Mouse (Mus musculus): ENCODE results near the gene Tob1. TPM values are rescaled to one million over a fixed set of nuclear protein-coding genes. Genes with fewer than 3 reads are reported as not detected.

Tob1 gene
- total RNA-seq, 4 experiments from 2014 or later = 162 to 301 (median 191) TPM

DNA sequence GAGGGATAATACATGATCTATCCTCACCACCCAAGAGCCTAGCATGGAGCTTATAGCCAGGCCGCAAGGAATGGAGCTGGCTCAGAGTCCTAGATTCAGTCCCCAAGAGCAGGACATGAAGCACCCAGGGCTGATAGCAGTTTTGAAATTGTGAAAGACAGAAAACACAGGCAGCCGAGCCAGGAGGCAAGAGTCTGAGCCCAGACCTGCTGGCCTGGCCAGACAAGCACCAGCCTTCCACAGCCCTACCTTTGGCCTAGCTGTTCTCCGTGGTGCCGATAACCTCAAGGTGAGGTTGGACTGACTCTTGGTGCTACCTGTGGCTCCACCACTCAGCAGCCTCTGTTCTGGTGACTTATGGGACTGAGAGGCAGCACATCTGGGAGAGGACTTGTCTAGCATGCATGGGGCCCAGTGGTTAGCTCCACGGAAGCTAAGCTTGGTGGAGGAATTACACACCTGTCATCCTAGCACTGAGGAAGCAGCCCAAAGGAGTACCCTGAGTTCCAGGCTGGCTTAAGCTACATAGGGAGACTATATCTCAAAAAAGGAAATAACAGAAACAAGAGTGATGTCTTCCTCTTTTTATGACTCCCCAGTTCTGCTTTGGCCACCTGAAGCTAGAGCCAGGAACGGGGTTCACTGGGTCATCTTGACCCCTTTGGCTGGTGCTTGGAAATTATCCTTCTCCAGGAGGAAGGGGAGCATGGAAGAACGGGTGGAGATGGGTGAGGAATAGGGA is 12.7 kb upstream of the Tob1 start:
- DNase-seq = no peak

DNA sequence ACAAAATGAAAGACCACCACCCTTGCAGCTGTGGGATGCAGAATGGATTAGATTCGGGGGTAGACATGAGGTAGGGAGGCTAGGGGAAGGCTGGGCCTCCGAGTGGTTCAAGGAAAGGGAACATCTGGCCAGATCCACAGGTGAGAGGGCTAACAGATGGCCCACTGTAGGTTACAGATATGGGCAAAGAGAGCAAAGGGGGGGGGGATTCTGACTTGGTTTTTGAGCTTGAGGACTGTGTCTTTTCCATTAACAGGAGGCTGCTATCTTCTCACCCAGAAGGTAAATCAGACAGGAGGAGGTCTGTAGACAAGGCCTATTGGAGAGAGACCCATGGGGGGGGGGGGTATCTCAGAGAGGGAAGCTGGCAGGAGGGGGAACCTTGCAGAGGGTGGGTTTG is 11.5 kb upstream of the Tob1 start:
- no peak for DNase-seq

DNA sequence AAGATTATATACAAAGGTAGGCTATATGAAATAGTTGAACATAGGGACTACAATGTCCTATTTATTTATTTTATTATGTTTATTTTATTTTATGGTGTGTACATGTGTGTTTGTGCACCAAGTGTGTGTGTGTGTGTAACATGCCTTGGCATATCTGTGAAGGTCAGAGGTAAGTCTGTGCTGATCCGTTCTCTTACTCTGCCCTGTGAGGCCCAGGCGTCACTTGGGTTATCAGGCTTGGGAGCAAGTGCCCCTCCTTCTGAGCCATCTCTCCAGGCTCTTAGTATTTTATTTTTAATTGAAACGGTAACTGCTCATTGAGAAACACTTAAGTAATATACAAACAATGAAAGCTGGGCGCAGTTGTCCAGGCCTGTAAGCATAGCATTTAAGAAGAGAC is 10.8 kb upstream of the Tob1 start:
- DNase-seq = no peak

DNA sequence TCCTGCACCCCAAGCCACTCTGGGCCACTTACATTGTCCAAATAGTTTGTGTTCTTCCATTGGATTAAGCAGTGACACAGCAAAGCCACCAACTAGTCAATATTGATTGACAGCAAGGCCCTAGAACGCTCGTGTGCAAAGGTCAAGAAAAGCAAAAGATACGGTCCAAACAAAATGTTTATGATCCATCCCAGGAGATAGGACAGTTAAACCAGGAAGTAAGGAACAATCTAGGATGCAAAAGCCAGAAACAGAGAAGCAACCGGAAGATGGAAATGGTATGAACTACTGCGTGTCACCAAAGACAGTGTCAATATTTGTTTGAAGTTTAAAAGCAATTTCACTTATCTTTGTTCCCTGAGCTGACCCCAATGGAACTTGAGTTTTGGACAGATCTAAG is 9.1 kb upstream of the Tob1 start:
- no peak for DNase-seq

DNA sequence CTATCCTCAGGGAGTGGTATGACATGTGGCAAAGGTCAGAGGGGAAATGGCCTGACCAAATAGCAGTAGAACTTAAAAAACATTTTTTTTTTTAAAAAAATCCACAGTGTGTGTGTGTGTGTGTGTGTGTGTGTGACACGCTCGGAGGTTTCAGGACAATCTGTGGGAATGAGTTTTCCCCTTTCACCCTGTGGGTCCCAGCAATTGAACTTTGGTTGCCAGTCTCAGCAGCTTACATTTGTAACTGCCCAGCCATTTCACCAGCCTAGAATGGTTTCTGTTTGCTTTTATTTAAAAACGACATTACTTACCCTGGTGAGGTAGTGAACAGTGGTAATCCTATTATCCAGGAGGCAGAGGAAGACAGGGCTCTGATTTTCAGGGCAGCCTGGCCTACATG is 8.2 kb upstream of the Tob1 start:
- no peak for DNase-seq

DNA sequence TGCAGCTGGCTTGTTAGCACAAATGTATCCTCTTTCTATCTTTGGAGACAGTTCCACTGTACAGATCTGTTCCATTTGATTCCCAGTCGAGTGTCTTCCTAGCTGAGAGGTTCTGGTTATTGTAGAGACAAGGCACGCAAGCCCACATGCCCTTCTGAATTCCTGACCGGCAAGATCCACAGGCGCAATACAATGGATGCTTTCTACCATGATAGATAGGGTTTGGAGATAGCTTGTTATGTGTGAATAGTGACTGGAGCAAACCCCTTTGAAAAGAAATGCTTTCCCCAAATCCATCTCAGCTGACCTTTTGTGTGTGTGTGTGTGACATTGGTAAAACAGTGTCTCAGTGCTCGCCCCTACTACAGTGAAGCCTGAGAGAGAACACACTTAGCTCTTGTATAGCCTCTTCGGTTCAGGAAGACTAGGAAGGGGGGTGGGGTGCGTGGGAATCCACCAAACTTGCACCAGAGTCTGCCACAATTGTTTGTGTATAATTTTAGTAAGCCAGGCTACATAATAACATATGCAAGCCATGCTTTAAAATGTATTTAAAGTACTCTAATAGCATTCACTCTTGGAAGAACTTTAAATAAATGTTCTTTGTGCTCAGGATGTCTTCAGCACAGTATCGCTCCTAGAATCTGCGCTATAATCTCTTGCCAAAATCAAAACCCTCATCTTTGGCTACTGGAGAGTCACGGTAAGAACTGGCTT is 4.7 kb upstream of the Tob1 start:
- DNase-seq = no peak

DNA sequence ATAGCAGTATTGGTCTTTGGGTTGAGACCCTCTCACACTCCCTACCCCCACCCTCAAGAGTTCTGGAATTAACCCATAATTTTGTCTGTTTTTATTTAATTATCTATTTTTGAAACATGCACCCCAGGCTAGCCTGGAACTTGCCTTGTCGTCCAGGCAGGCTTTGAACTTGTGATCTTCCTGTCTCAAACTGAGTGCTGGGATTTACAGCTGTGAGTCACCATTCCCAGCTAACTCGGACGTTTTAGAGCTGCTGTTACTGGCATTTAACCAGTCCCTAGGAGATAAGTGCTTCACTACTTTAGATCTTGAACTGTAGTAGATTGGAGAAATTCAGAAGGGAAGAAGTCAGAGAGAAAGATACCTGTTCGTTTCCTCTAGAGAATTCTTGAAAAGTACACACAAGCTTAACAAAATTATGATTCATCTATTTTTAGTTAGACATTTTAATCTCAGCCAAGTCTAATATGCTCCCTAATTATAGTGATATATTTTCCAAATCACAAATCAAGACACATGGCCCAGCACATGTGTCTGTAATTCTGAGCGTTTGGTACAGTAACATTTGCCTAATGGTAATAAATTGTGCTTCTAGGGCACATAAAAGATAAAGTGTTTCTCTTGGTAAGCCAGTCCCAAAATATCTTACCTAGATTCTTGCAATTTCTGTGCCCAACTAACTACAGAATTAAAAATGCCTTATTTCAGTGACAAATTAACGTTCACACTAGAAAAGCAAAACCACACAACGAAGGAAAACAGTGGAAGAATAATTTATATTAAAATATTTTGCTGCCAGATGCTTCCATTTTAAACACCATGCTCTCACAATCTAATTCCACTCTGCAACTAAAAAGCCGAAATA is 2.2 kb upstream of the Tob1 start:
- no peak for DNase-seq

DNA sequence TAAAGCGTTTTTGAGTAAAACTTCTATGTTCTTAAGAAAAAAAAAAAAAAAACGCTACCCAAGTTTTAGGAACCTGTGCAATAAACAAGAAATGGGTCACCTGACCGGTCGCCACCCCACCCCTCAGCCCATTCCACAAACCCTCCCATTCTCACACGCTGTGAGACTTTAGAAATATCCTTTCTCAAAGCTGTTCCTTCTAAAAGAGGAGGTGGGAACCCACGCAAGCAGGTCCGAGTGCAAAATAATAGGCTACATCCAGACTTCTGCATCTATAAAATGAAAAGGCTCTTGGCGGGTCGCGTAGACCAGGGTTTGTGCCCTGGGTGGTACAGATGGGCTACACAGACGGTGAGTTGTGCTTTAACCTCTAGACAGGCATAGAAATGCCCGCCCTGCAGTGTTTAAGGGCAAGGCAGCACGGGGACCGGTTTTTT is 1.5 kb upstream of the Tob1 start:
- no peak for DNase-seq

DNA sequence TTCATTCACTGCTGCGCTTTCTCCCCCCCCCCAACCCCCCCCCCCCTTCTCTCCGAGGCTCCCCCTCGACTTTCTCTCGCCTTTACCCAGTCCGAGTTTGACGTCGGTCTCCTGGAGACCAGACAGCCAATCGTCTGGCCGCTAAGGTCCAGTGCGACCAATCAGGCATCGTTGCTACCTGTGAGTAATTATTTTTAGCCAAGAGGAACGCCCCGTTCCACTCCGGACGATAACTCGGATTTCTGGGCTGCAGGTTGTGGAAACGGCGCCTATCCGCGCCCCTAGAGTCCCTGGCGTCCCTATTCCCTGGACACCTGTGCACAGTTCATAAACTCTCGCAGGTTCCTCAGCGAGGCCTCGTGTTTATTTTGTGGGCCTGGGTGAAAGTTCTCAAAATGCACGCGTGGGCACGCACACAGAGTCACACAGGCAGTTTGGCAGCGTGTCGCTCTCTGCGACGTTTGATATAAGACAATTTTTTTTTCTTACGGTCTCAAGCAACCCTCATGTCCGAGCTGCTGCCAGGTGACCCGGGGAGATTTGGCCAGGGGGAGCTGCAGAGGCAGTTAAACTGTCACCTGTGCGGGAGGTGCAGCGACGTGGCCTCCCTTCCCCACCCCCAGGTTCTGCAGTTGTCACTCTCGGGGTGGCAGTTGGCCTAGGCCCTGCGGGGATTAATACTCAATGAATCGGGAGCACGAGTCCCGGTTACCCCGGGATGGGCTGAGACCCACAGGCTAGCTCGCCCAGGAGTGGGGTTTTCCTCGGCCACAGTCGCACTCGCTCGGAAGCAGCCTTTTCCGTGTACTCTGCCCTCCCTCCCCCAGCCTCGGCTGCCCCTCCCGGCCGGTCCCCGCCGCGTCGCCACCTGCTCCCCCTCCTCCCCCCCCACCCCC is 815 bp upstream of the Tob1 start:
- peak; percentile 96 for DNase-seq

DNA sequence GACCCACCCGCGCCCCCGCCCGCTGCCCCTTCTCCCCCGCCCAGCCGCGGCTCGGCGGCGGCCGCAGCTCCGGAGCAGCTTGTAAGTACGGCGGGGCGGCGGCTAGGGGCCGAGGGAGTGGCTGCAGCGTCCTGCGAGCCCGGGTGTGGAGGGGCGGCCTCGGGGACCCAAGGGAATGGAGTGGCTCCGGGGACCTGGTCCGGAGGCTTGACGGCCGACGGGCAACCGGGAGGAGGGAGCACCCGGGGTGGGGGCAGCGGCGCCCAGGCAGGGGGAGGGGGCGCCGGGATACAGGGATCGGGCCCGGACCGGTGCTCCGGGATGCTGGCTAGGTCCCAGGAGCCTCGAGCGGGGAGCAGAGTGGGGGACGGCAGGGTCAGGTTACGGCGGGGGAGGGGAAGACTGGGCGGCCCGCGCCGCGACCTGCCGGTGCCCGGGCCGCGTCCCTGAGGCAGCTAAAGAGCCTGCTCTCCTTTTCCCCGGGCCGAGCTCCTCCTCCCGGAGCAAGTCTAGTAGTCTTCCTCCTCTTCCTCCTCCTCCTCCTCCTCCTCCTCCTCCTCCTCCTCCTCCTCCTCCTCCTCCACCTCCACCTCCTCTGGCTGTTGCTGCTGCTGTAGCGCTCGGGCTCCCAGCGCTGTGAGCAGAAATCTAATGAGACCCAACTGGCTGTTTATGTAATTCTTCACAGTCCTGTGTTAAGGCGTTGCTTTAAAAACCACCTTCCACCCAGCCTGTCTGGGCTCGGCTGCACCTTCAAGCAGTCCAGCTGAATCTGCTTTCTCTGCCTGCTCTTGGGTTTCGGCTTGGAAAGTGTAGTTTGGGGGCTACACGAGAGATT is 616 bp downstream of the Tob1 start:
- DNase-seq = peak; percentile 63

DNA sequence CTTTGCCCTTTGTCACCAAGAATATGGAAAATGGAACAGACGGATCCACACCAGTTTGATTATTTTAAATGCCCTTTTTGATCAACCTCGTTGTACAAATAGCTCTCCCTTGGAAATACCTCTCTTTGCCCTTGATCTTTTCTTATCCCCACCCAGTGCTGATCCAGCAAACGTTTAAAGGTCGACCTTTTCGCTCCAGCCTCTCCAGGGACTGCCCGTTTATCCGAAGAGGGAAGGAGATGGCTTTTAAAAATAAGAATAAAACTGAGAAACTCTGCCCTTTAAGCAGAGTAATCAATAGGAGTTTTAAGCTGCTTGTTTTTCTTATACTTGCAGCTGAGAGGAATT is 1.2 kb downstream of the Tob1 start:
- no peak for DNase-seq

DNA sequence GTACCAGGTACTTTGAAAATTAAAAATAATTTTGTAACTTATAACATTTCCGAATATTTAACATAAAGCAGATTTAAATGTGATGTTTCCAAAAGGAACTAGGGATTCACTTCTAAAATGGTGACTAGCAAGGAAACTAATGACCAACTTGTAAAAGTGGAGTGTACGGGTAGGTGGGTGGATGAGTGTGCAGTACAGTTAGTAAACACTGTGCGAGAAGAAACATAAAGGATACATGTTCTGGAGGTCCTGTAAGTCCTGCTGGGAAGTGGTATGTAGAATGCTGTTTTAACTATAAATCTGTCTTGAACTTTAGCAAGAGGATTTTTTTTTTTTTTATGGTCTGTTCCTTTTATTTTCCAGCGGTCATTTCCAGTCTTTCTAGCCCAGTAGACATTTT is 1.7 kb downstream of the Tob1 start:
- no peak for DNase-seq

DNA sequence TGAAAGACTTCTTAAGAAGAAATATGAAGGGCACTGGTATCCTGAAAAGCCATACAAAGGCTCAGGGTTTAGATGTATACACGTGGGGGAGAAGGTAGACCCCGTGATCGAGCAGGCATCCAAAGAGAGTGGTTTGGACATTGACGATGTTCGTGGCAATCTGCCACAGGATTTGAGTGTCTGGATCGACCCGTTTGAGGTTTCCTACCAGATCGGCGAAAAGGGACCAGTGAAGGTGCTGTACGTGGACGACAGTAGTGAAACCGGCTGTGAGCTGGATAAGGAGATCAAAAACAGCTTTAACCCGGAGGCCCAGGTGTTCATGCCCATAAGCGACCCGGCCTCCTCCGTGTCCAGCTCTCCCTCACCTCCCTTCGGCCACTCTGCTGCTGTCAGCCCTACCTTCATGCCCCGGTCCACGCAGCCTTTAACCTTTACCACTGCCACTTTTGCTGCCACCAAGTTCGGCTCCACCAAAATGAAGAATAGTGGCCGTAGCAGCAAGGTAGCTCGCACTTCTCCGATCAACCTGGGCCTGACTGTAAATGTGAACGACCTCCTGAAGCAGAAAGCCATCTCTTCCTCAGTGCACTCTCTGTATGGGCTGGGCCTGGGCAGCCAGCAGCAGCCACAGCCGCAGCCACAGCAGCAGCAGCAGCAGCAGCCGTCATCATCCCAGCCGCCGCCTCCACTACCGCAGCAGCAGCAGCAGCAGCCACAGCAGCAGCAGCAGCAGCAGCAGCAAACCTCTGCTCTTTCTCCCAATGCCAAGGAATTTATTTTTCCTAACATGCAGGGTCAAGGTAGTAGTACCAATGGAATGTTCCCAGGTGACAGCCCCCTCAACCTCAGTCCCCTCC is 2.7 kb downstream of the Tob1 start:
- peak; percentile 40 for DNase-seq

DNA sequence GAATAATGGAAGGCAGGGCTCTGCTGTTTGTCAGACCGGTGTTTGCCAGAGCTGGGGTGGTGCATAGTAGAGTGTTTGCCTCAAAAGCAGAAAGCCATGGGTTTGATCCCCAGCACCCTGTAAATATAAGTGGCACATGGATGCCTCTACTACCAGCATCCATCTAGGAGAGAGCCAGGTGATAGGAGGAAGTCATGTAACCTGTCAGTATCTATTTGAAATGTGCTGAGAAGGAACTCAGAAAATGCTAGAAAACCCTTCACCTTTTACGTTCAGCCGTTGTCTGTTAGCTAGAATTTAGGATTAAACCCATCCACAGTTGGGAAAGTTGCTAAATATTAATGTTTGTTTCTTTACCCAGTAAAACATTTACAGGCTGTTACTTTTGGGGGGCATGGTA is 4.3 kb downstream of the Tob1 start:
- DNase-seq = no peak

DNA sequence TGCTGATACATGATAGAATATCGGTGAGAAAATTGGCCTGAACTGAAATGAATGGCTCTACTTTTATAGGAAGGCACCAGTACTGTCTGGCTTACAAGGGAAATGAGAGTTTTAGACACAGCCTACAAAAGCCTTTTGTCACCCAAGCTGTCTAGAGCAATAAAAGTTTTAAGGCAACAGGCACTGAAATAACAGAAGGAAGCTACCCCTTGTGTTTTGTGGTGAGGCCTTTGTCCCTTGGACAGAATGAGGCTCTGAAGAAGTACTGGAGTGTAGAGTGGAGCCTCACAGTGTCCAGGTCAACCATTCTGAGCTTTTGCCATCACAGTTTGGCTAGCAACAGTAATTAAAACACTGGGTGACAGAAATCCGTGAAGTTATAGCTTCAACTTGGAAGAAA is 5.0 kb downstream of the Tob1 start:
- no peak for DNase-seq

DNA sequence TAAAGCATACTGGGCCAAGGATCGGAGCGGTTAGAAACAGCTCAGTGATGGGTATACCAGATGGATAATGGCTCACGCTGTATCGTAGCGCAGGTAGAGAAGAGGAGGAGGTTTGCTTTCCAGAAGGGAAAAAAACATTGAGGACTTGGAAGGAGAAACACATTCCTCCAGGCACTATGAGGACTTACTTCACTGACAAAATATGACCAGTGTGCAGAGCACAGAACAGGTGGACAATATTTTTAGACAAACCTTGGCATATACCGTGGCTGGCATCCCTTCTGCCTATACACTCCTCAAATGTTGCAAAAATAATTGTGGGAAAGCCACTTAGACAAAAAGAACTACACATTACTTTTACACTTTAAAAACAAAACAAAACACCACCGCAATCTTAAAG is 10.0 kb downstream of the Tob1 start:
- no peak for DNase-seq

DNA sequence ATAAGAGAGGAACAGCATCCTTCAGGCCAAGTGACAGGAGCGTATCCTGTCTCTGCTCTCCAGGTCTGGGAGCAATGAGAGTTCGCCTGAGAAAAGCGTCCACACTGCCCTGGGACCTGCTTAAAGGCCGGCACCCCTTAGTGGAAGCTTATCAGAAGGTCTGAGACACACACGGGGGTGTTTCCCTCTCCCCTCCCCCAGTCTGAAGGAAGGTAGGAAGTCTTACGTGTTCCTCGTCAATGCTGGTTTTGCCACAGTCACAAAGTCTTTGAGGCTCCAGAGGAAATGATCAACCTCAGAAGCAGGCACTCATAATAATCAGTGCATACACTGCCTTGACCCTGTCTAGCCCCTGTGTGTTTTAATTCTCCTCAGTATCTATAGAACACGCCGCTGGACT is 12.3 kb downstream of the Tob1 start:
- no peak for DNase-seq

DNA sequence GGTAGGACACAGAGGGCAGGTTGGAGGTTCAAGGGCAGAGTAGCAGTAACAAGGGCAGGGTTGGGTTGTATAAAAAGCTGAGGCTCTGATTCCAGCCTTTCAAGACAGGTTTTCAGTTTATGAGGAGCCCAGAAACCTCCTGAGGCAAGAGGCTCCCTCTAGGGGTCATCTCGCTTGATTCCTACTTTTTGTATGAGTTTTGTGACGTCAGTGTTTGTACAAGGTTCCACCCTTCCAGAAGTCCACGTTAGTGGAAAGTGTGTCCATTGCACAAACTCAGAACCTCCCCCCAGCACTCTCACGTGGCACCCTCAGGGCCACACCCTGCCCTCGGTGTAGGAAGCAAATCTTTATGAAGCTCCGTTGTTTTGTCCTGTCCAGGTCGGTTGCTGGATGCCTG is 14.7 kb downstream of the Tob1 start:
- DNase-seq = no peak

DNA sequence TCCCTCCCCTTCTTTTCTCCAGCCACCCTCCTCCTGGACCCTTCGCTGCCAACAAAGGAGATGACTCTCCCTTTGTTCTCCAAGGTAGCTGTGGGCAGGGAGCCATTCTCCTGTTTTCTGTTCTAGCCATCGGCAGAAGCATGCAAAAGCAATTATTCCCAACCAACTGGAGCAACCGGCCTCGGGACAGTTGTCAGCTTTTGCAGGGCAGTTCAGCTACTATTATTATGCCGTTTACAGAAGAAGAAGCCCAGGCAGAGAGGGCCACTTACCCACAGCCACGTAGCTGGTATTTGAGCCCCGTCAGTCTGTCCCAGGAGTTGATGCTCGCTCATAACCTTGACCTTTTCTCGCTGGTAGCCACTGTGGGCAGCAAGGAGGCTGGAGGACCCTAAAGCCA is 17.2 kb downstream of the Tob1 start:
- DNase-seq = no peak

DNA sequence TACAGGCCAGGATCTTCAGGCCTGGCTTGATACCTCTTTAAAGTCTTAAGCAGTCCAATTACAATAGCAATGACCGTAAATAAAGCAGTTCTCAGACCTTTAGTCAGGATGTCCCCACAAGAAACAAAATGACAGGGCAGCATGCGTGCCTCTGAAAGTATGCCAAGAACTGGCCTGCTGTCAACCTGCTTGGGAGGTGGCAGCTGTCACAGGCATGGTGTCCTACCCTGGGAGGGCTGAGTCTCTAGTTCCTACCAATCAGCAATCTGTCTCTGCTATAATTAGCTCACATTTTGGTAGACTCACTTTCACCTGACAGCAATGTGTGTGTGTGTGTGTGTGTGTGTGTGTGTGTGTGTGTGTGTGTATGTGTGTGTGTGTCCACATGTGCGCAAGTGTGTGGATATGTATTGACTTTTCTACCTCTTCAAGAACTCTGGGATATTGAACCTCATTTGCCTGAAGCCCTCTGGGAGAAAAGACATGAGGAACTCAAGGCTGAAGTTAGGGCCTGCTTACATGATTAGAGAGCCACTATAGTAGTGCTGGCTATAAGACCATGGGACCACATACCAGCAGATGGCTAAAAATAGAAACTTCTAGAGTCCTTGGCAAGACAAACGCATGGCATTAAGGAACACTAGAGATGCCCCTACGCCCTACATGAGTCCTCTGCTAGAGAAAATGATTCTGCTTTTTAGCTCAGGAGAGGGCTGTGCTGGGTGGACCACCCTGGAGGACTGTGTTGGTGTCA is 18.1 kb downstream of the Tob1 start:
- no peak for DNase-seq
